ENCODE assay signal across 12 mouse cellular contexts in genomic region chr6:101777864-101778263, GRCm38 (mm10).
DNase-seq lines count a peak whose midpoint lies in the region; ATAC-seq and TF ChIP-seq lines count a peak whose summit lies in the region.
"Had no signal": no experiment of that assay in that cellular context is flagged by ENCODE, and none has a peak within 500 bp of the region (broad histone marks: within the 10 kb centered on the region; RNA-seq: fewer than 3 reads in every experiment).

No protein-coding gene starts in this region.

- ATAC-seq in forebrain, embryonic 15.5 days (replicated peaks) = no peak

- in situ Hi-C loops in CH12.LX (cut with MboI; ENCODE audit: low pct_ligation_motif_present, low pct_unique_long_range_greater_than_20kb, low sequenced_read_pairs) = no loop called here

- DNase-seq in layer of hippocampus, adult 2 months (ENCODE audit: low spot score in 2 of 2) = no peak
- no peak for DNase-seq in layer of hippocampus, adult 18-20 months (ENCODE audit: low spot score in 2 of 2)
- DNase-seq in 3T3-L1 (ENCODE audit: low read depth, low spot score) (peak; percentile 43), CH12.LX (ENCODE audit: extremely low read depth) (peak; percentile 1), WW6 (ENCODE audit: low read depth, low spot score) (peak; percentile 18)
- DNase-seq in left cerebral cortex, adult 8-10 months (ENCODE audit: low spot score in 2 of 2) = no peak
- DNase-seq in adrenal gland, adult 18-20 months (ENCODE audit: low spot score in 2 of 2) = no peak
- DNase-seq: cerebellum, adult 8-10 months; embryo, embryonic 11 days; kidney, postnatal 14 days had no signal

- TF ChIP-seq CTCF in layer of hippocampus, adult 2 months (conservative IDR thresholded peaks at IDR 0.05) = peak; percentile 59
- peak in 1 of 2 experiments; percentile 5; a peak in 1 of 4 replicates for TF ChIP-seq CTCF in CH12.LX (conservative IDR thresholded peaks at IDR 0.05 in 1 of 2, IDR thresholded peaks at IDR 0.05 in 1 of 2; ENCODE audit: low read depth in 2 of 2, low read length in 2 of 2)

- TF ChIP-seq RAD21 in CH12.LX (IDR thresholded peaks at IDR 0.05; ENCODE audit: low read depth, low read length) = no peak

- H3K4me3 ChIP-seq in layer of hippocampus, adult 2 months = no peak overlapping the region
- no peak overlapping the region for H3K4me3 ChIP-seq in CH12.LX (replicated peaks in 1 of 3; ENCODE audit: low read depth in 2 of 3, low read length in 2 of 3, poor library complexity in 1 of 3)
- no peak overlapping the region for H3K4me3 ChIP-seq in forebrain, embryonic 15.5 days
- H3K4me3 ChIP-seq: midbrain, embryonic 12.5 days had no signal

- no peak overlapping the region for H3K27ac ChIP-seq in layer of hippocampus, adult 2 months
- no peak overlapping the region for H3K27ac ChIP-seq in CH12.LX (ENCODE audit: insufficient read depth, low read depth)
- no peak overlapping the region for H3K27ac ChIP-seq in forebrain, embryonic 15.5 days (replicated peaks)
- H3K27ac ChIP-seq: midbrain, embryonic 12.5 days had no signal

- no peaks in the 10 kb centered on the region for H3K27me3 ChIP-seq in CH12.LX (replicated peaks)
- no peaks in the 10 kb centered on the region for H3K27me3 ChIP-seq in forebrain, embryonic 15.5 days
- H3K27me3 ChIP-seq: midbrain, embryonic 12.5 days had no signal

- TF ChIP-seq EP300 in CH12.LX (IDR thresholded peaks at IDR 0.05; ENCODE audit: low read length) = no peak

- no peaks in the 10 kb centered on the region for H3K36me3 ChIP-seq in CH12.LX (replicated peaks in 1 of 2; ENCODE audit: control insufficient read depth in 1 of 2, insufficient read depth in 1 of 2, low read length in 1 of 2)
- H3K36me3 ChIP-seq in forebrain, embryonic 15.5 days = no peaks in the 10 kb centered on the region
- H3K36me3 ChIP-seq: midbrain, embryonic 12.5 days had no signal

- H3K9ac ChIP-seq in CH12.LX (ENCODE audit: insufficient read depth, low read depth) = no peak overlapping the region
- H3K9ac ChIP-seq in forebrain, embryonic 15.5 days (replicated peaks) = no peak overlapping the region
- H3K9ac ChIP-seq: midbrain, embryonic 12.5 days had no signal

- WGBS in forebrain, embryonic 15.5 days = 100% methylated on average over 3 of the region's 3 CpGs

- H3K79me2 ChIP-seq in CH12.LX (replicated peaks; ENCODE audit: control insufficient read depth, extremely low read depth, insufficient read depth, poor library complexity, severe bottlenecking) = no peaks in the 10 kb centered on the region

- H3K4me2 ChIP-seq in CH12.LX (ENCODE audit: insufficient read depth, low read depth, poor library complexity, severe bottlenecking) = no peak overlapping the region
- H3K4me2 ChIP-seq in forebrain, embryonic 15.5 days (replicated peaks) = no peak overlapping the region
- H3K4me2 ChIP-seq: midbrain, embryonic 12.5 days had no signal

- peaks cover 27% of the 10 kb centered on the region for H3K9me3 ChIP-seq in CH12.LX (replicated peaks; ENCODE audit: low read length)
- H3K9me3 ChIP-seq in forebrain, embryonic 15.5 days = no peaks in the 10 kb centered on the region
- H3K9me3 ChIP-seq: midbrain, embryonic 12.5 days had no signal

- H3K4me1 ChIP-seq in CH12.LX (ENCODE audit: control insufficient read depth in 1 of 2, insufficient read depth in 2 of 2) = no peaks in the 10 kb centered on the region
- 0 out of 2 replicates have a peak, but pooled peaks cover 3% of the 10 kb centered on the region for H3K4me1 ChIP-seq in forebrain, embryonic 15.5 days
- H3K4me1 ChIP-seq: midbrain, embryonic 12.5 days had no signal

- dilution Hi-C loops in CH12.LX (cut with MboI; ENCODE audit: extremely low pct_ligation_motif_present, extremely low pct_unique_long_range_greater_than_20kb, low sequenced_read_pairs) = no loop called here

- TF ChIP-seq POLR2A in CH12.LX (IDR thresholded peaks at IDR 0.05; ENCODE audit: low read depth, low read length) = no peak

TF ChIP-seq in CH12.LX, 34 proteins besides CTCF, POLR2A, EP300 and RAD21:
- no peak for TF ChIP-seq IRF4 (IDR thresholded peaks at IDR 0.05; ENCODE audit: low read depth, low read length)
- no peak for TF ChIP-seq MYC (IDR thresholded peaks at IDR 0.05; ENCODE audit: low read depth, low read length)
- no peak for TF ChIP-seq KAT2A (IDR thresholded peaks at IDR 0.05; ENCODE audit: insufficient replicate concordance, low read length)
- no peak for TF ChIP-seq TBP (conservative IDR thresholded peaks at IDR 0.05; ENCODE audit: low read depth, low read length)

Comparison
In these comparisons a context has a peak if more than half of its experiments do, and no peak if none do; other contexts are left out.
1. DNase-seq: peak in 3T3-L1 (single experiment), CH12.LX (single experiment) and WW6 (single experiment); none in layer of hippocampus, adult 2 months (0 of 2), layer of hippocampus, adult 18-20 months (0 of 2), left cerebral cortex, adult 8-10 months (0 of 2) and adrenal gland, adult 18-20 months (0 of 2).